Mouse (Mus musculus) cerebral cortex, adult 2 months (tissue): ENCODE data around the gene Foxs1.

Source experiments
- WGBS: fragments of 180-500 bp; shearing (Covaris S2); methylation state at CpG from one replicate; pipeline ENCODE4 v1.1.7; 2018; 5-methylcytosine and 5-hydroxymethylcytosine counted together

Foxs1 gene

DNA sequence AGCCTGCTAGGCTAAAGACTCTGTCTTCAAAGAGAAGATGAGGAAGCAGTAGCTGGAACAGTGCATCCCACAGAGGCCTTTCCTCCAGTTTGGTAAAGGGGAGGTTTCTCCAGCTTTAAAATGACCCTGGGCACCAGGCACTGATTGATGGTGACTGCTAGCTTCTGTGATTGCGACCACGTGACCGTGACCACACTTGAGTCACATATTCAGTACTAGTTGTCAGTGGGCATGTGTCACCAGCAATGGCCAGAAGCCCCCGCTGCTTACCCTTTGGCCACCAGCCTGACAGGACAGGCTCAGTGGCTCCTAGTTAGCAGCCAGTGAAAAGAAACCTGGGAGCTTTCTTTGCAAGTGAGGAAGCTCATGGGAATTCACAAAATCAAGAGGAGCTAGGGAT, 29.4 kb downstream of the Foxs1 start:
- 90% methylated on average over 4 of the region's 4 CpGs for WGBS

GRCm38 (mm10) chr2:152902658-152903057, 30.4 kb downstream of the Foxs1 start:
- WGBS, result 53% methylated on average over 3 of the region's 3 CpGs

GRCm38 (mm10) chr2:152901296-152901695, 31.7 kb downstream of the Foxs1 start:
- WGBS, result 95% methylated on average over 15 of the region's 15 CpGs

DNA sequence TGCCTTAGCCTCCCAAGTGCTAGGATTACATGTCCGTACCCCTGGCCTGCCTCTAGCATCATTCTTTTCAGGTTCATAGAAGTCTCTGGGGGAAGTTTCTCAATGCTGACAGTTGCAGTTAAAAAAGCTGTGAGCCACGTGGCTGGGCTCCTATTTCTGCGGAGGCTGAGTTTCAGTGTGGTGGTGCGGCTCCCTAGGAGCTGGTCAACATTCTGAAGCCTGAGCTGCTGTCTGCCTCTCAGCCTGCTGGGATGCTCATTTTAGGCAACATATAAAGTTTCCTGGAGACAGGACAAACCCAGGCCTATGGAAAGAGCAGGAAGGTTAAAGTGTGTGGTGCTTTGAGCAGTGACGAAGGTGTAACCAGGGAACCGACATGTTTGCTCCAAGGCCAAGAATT, 34.0 kb downstream of the Foxs1 start:
- WGBS, result 61% methylated on average over 6 of the region's 6 CpGs

GRCm38 (mm10) chr2:152896926-152897325, 36.1 kb downstream of the Foxs1 start:
- 89% methylated on average over 3 of the region's 3 CpGs for WGBS

GRCm38 (mm10) chr2:152895834-152896233, 37.2 kb downstream of the Foxs1 start:
- 77% methylated on average over 9 of the region's 9 CpGs for WGBS

DNA sequence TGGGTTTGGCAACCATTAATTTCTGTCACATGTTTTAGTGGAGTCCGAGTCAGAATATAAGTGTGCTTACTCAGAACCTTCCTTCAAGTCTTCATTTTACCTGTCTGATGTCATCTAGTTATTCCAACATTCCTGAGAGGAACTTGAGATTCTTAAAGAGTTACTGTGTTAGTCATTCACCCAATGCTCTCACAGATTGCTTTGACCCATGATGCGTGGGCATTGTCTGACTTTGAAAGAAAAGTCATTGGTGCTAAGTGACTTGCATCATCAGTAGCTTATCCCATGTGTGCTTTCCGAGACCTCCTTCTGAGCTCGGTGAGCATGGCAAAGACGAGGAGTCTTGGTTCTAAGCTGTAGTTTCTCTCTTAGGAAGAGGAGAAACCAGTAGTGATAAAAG, 44.2 kb downstream of the Foxs1 start:
- WGBS, result 95% methylated on average over 5 of the region's 5 CpGs

DNA sequence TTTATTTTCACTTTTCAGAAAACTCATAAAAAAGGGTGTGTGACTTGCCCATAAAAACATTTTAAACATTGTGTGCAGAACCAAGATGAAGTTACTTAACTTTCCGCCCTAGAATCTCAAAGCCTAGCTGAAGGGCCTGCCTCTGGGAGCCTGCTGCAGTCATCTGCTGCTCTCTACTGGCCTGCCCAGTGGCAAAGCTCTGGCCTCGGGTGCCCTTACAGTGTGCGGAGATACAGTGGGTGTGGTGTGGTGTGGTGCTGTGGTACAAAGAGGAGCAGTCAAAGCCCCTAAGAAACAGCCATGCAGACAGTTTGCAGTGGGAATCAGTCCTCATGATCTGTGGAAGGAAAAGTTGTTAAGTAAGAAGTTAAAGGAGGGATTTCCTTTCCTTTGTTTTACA, 45.8 kb downstream of the Foxs1 start:
- whole genome bisulfite sequencing, result 81% methylated on average over 3 of the region's 3 CpGs

GRCm38 (mm10) chr2:152884101-152884645, 48.8 kb downstream of the Foxs1 start:
- 76% methylated on average over 6 of the region's 6 CpGs for WGBS
